Mouse (Mus musculus) liver, adult 2 months (tissue): ENCODE measurements around the gene Ubxn6.

Experiments used
- CTCF ChIP-seq: fragments of 200-500 bp; IDR thresholded peaks from 2 replicates; pipeline ENCODE4 v1.5.1; 2011; ENCODE audit warnings: low read depth, low read length, control low read depth
- POLR2A ChIP-seq: fragments of 200-500 bp; IDR thresholded peaks from 2 replicates; pipeline ENCODE4 v1.6.1; 2011; ENCODE audit warnings: low read length, control low read depth; ENCODE audit not compliant: insufficient read depth; ENCODE audit errors: extremely low read depth

- no peak for TF ChIP-seq POLR2A
- TF ChIP-seq CTCF = no peak
Measured at GRCm38 (mm10) chr17:56080781-56081585, 6.2 kb upstream of the Ubxn6 start.
